Mouse (Mus musculus) liver, postnatal 0 days (tissue): ENCODE results near the gene Msantd3. TPM values are rescaled to one million over a fixed set of nuclear protein-coding genes. Genes with fewer than 3 reads are reported as not detected.

Source experiments
- ATAC-seq: fragments of 200-750 bp; cut with Nextera tagmentation; 2 replicates; pipeline ENCODE4 v1.8.0; 2017; ENCODE audit warnings: mild to moderate bottlenecking, moderate library complexity
- DNase-seq: peaks from one replicate; pipeline ENCODE4 v3.0.0-alpha.2; 2016
- H3K27ac ChIP-seq: fragments of 300-500 bp; sonication (generic); 2 replicates; pipeline ENCODE4 v1.5.1; 2014; ENCODE audit warnings: antibody characterized with exemption, moderate library complexity, mild to moderate bottlenecking, low read depth
- H3K27me3 ChIP-seq: fragments of 300-500 bp; sonication (generic); 2 replicates; pipeline ENCODE4 v1.6.1; 2014; ENCODE audit warnings: low read length, control low read depth, mixed read lengths; ENCODE audit not compliant: insufficient read depth
- H3K36me3 ChIP-seq: fragments of 300-500 bp; sonication (generic); replicated peaks from 2 replicates; pipeline ENCODE4 v1.6.1; 2014; ENCODE audit warnings: mild to moderate bottlenecking, control low read depth, low read length, moderate library complexity, mixed read lengths; ENCODE audit not compliant: insufficient read depth
- H3K4me1 ChIP-seq: fragments of 300-500 bp; sonication (generic); 2 replicates; pipeline ENCODE4 v1.6.1; 2014; ENCODE audit warnings: antibody characterized with exemption, mild to moderate bottlenecking, control low read depth; ENCODE audit not compliant: insufficient read depth
- H3K4me2 ChIP-seq: fragments of 300-500 bp; sonication (generic); 2 replicates; pipeline ENCODE4 v1.6.1; 2014; ENCODE audit warnings: low read depth, mild to moderate bottlenecking, low read length, moderate library complexity, mixed read lengths
- H3K4me3 ChIP-seq: fragments of 300-500 bp; sonication (generic); 2 replicates; pipeline ENCODE4 v1.5.1; 2014; ENCODE audit warnings: low read depth, low read length
- H3K9ac ChIP-seq: fragments of 300-500 bp; sonication (generic); replicated peaks from 2 replicates; pipeline ENCODE4 v1.6.1; 2014; ENCODE audit warnings: mild to moderate bottlenecking, moderate library complexity
- H3K9me3 ChIP-seq: fragments of 300-500 bp; sonication (generic); 2 replicates; pipeline ENCODE4 v1.6.1; 2016; ENCODE audit warnings: mild to moderate bottlenecking, control low read depth, low read length, mixed read lengths
- CTCF ChIP-seq: sonication (generic); IDR thresholded peaks from 2 replicates; pipeline ENCODE4 v1.5.1; 2016; ENCODE audit warnings: antibody characterized with exemption, low read depth
- EP300 ChIP-seq: IDR thresholded peaks from 2 replicates; pipeline ENCODE4 v1.6.1; 2016; ENCODE audit warnings: antibody characterized with exemption, low read depth, mild to moderate bottlenecking
- WGBS: fragments of 180-500 bp; shearing (Covaris S2); extraction: QIAGEN DNeasy Blood & Tissue Kit; methylation state at CpG from one replicate; pipeline ENCODE4 v1.1.7; 2014; ENCODE audit not compliant: insufficient replicate concordance; 5-methylcytosine and 5-hydroxymethylcytosine counted together
- polyA plus RNA-seq: library from polyadenylated mRNA; unstranded; fragments of >200 nt; fragmentation: Nextera tagmentation; extraction: Ambion mirVana; gene quantifications from 2 replicates; pipeline ENCODE4 v1.2.1, GENCODE M21; 2015

Msantd3 gene
- polyA plus RNA-seq, 1 experiment from 2014 or later, result 2.3 TPM

DNA sequence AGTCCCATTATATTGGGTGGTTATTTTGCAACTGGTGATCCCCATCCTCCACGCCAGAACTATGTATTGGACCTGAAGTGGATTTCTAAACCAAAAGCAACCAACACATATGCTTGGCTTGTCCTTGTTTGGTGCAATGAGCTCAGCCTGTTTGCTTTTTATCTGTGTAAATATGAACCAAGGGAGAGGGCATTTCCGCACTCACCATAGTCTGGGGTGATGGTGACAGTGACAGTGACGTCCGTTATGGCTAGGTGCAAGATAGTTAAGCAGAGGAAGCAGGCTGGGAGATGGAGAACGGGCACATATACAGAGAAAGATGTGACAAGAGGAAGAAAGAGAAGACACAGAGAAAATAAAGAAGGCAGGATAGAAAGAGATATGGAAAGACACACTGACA, 3.5 kb upstream of the Msantd3 start:
- peak; percentile 85 for ATAC-seq
- WGBS, result 53% methylated on average over 5 of the region's 5 CpGs
- no peaks in the 10 kb centered on the region for H3K4me1 ChIP-seq

DNA sequence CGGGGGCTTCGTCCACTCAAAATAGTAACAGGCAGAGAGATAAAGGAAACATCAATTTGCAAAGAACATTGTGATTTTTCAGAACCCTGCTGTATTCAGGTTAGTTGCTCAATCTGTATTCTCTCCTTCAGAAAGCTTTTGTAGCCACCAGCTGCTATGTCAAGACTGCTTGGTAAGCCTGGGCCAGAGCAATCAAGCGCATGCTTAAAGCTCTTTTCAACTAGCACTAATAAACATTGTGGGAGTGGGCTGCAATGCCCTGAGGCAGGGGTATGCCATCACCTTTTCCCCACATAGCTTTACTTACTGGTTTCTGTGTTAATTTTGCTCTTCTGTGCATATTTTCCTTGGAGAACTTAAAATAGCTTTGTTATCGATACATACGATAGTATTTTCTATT, 2.7 kb upstream of the Msantd3 start:
- ATAC-seq, result no peak

More for the DNA sequence above, 3.5 kb upstream of the Msantd3 start:
- no peak for DNase-seq
- no peak overlapping the region for H3K4me2 ChIP-seq
- TF ChIP-seq EP300 (no peak), CTCF (no peak)
- no peaks in the 10 kb centered on the region for H3K9me3 ChIP-seq
- H3K27ac ChIP-seq, result no peak overlapping the region
- no peak overlapping the region for H3K9ac ChIP-seq
- no peak overlapping the region for H3K4me3 ChIP-seq
- peaks cover 9% of the 10 kb centered on the region; the same call in 1 of the 2 replicates for H3K27me3 ChIP-seq
- no peaks in the 10 kb centered on the region for H3K36me3 ChIP-seq

GRCm38 (mm10) chr4:48538581-48538980, 1.2 kb upstream of the Msantd3 start:
- H3K27me3 ChIP-seq, result peaks cover 9% of the 10 kb centered on the region; the same call in 1 of the 2 replicates
- 79% methylated on average over 2 of the region's 2 CpGs for WGBS
- TF ChIP-seq CTCF (no peak), EP300 (no peak)
- ATAC-seq, result no peak
- H3K4me3 ChIP-seq, result no peak overlapping the region
- no peak overlapping the region for H3K27ac ChIP-seq
- no peak overlapping the region for H3K4me2 ChIP-seq
- DNase-seq, result no peak
- no peak overlapping the region for H3K9ac ChIP-seq
- no peaks in the 10 kb centered on the region for H3K9me3 ChIP-seq
- H3K4me1 ChIP-seq, result no peaks in the 10 kb centered on the region
- H3K36me3 ChIP-seq, result no peaks in the 10 kb centered on the region

More for the DNA sequence above, 2.7 kb upstream of the Msantd3 start:
- no peaks in the 10 kb centered on the region for H3K9me3 ChIP-seq
- H3K27me3 ChIP-seq, result peaks cover 9% of the 10 kb centered on the region; the same call in 1 of the 2 replicates
- H3K9ac ChIP-seq, result no peak overlapping the region
- no peak overlapping the region for H3K4me3 ChIP-seq
- no peak overlapping the region for H3K4me2 ChIP-seq
- no peak for DNase-seq
- no peaks in the 10 kb centered on the region for H3K36me3 ChIP-seq
- H3K27ac ChIP-seq, result no peak overlapping the region
- no peaks in the 10 kb centered on the region for H3K4me1 ChIP-seq
- 85% methylated on average over 5 of the region's 5 CpGs for WGBS
- no peak for TF ChIP-seq EP300
- no peak for TF ChIP-seq CTCF

- under 1% methylated on average over 32 of the region's 50 CpGs for WGBS
- Histone ChIP-seq H3K4me2 (peak overlapping the region; percentile 77), H3K9ac (peak overlapping the region; percentile 78), H3K27ac (0 out of 2 replicates have a peak overlapping the region, but pooled peaks have one; percentile 29), H3K4me1 (no peaks in the 10 kb centered on the region), H3K9me3 (no peaks in the 10 kb centered on the region), H3K36me3 (no peaks in the 10 kb centered on the region), H3K27me3 (peaks cover 9% of the 10 kb centered on the region; the same call in 1 of the 2 replicates), H3K4me3 (peak overlapping the region; percentile 57)
- DNase-seq (peak; percentile 31), ATAC-seq (peak; percentile 60)
- TF ChIP-seq EP300 (no peak), CTCF (no peak)
Measured at GRCm38 (mm10) chr4:48540576-48541111, 909 bp downstream of the Msantd3 start.

DNA sequence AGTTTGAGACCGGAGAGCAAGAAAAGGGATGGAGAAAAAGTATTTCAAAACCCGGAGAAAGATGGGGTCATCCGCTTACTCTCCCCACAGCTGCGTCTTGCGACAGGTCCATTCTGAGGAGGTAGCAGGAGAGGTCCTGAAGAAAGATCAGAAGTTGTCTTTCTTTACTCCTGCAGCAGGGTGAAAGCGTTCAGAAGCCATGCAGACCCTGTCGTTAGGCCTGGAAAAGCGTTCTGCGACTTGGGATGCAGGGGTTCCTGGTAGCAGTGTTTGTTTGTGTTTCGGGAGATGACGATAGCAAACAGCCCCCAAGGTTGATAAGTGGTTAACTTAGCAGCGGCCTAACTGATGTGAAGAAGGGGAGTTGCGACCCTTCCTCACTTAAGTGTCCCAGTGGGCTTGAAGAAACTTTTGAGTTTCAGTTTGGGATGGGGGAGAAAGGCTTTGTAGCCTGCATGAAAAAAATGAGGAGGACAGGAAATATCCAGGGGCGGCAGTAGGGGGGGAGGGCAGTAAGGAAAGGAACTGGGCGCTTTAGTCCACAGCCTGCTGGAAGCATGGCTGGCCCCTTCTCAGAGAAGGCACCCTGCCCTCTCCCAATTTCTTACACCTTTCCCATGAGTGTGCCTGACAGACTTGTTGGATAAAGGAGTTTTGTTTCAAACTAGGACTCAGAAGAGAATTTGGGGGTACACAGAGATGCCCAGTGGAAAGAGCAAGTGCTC, 2.0 kb downstream of the Msantd3 start:
- H3K4me1 ChIP-seq, result no peaks in the 10 kb centered on the region
- peak overlapping the region; percentile 57; the same call in 1 of the 2 replicates for H3K4me3 ChIP-seq
- H3K9me3 ChIP-seq, result no peaks in the 10 kb centered on the region
- no peak for ATAC-seq
- H3K4me2 ChIP-seq, result peak overlapping the region; percentile 77
- no peak overlapping the region for H3K27ac ChIP-seq
- H3K9ac ChIP-seq, result no peak overlapping the region
- H3K27me3 ChIP-seq, result peaks cover 9% of the 10 kb centered on the region; the same call in 1 of the 2 replicates
- no peaks in the 10 kb centered on the region for H3K36me3 ChIP-seq
- no peak for DNase-seq
- TF ChIP-seq CTCF, result no peak
- TF ChIP-seq EP300, result no peak
- WGBS, result 41% methylated on average over 15 of the region's 15 CpGs

DNA sequence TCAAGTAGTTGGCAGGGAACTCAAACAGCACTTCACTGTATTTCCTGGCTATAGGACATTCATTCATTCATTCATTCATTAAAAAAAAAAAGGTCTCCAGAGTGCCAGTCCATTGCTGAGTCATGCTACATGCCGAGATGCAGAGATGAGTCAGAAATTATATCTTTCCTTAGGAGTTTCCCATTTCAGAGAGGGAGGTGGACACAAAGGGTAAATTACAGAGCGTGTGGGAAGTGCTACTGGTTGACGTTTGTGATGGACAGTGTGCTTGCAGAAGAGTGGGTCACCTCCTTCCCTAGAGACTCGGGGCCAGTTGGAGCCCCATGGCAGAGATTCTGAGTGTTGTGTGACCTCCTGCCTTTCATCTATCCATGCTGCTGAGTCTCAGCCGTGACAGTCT, 2.6 kb downstream of the Msantd3 start:
- Histone ChIP-seq H3K36me3 (no peaks in the 10 kb centered on the region), H3K4me2 (no peak overlapping the region), H3K27me3 (peaks cover 9% of the 10 kb centered on the region; the same call in 1 of the 2 replicates), H3K4me3 (no peak overlapping the region), H3K9me3 (no peaks in the 10 kb centered on the region), H3K27ac (no peak overlapping the region), H3K9ac (no peak overlapping the region), H3K4me1 (no peaks in the 10 kb centered on the region)
- TF ChIP-seq CTCF (no peak), EP300 (no peak)
- no peak for DNase-seq
- no peak for ATAC-seq
- 46% methylated on average over 5 of the region's 5 CpGs for WGBS
